Mouse (Mus musculus) lung, postnatal 36 days (tissue): Measurements from ENCODE around the gene Otop2.
A peak's percentile ranks its signal among the peaks of the same experiment; 100 is the strongest.

Experiments
- DNase-seq: peaks from one replicate; pipeline ENCODE4 v3.0.0; 2022; ENCODE audit warnings: mixed read lengths

Otop2 gene

DNA sequence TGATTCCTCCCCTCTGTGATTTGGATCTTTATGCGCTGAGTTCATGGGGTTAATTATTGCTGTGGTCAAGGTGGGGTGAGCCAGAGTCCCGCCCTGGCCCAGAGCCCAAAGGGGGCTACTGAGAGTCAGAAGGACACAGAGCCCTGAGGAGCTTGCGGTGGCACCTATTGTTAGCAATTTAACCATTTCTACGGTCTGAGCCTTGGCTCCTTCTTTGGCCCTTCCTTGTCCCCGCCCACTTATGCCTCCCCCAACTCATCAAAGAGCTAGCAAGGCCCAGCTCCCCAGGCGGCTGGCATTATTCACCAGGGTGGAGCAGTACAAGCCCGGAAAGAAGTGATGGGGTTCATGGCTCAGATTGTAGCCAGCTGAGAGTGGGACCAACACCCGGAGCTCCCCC lies at the start of gene Otop2:
Otop2 (plus strand) TSS at position 301 of the 400 bp plus-strand sequence.
- DNase-seq: no peak

DNA sequence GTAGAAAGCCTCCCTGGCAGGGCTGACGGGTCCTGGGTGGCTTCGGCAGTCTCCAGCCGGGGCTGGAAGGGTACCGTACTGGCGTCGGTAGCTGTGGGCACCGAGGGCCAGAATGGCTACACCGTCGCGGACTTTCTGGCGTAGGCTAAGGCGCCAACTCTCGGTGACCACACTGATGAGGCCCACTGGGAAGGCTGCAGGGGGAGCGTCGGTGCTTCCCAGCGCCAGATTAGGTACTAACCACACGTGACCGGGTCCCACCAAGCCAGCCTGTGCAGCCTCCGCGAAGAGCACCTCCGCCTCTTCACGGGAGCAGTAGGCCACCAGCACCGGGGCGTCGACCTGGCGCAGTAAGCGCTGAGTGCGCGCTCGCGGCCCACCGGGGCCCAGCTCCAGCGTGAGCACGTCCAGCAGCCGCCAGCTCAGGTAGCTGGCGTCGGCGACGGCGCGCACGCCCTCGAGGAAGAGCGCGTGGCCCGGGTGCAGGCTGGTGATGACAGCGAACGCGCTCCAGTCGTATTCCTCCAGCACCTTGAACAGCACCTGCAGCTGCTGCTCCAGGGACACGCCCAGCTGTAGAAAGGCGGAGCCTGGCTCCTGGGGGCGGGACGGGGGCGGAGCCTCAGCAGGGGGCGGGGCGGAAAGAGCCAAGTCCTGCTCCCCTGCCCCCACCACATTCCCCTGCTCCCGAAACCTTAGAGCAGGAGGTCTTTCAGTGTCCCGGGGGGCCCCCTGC lies 49.0 kb upstream of the Otop2 start:
- no peak for DNase-seq

GRCm38 (mm10) chr11:115259134-115259533 lies 47.8 kb upstream of the Otop2 start:
- peak; percentile 38 for DNase-seq

DNA sequence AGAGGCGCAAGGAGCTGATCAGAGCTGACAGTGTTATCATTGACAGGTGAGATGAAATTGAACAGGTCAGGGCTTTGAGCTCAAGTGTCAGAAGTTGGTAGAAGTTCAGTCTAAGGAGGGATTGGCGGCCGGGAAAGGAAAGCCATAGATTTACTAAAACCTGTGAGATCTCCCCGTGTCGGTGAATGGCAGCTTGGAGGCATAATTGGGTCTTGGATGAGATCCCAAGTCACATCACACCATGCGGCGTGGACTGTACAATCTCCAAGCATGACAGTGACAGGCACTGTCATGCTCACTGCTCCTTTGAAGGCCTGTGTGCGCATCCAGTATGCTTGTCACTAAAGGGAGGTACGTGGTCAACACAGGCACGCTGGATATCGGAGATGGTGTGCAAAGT lies 44.0 kb upstream of the Otop2 start:
- DNase-seq: no peak

DNA sequence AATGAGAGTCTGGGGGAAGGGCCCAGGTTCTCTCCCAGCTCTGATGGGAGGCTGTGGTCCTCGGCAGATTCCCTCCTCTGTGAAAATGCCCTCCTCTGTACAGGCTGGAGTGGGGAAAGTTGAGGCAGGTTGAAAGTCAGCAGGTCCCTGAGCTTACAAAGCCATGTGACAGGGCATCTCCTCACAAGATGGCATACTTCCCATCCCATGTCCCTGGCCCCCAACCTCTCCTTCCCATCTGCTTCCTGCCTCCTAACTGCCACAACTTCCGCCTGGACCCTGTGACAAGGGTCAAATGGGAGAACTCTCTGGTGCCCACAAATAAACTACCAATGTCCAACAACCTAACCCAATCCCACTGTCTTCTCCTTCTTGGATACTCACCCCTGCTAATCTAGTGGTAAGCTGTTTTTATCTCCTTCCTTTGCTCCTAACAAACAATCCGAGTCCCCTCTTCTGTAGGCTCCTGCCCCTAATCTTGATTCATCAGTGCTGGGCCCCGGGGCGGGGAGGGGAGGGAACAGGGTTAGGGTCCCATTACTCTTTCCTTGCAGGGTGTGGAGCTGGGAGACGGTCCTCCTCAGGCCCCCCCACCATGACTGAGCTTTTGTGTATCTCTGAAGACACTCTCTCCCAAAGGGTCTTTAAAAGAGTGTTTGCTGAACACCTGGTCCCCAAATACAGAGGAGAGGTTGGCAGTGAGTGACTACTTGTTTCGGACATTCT lies 42.7 kb upstream of the Otop2 start:
- no peak for DNase-seq

DNA sequence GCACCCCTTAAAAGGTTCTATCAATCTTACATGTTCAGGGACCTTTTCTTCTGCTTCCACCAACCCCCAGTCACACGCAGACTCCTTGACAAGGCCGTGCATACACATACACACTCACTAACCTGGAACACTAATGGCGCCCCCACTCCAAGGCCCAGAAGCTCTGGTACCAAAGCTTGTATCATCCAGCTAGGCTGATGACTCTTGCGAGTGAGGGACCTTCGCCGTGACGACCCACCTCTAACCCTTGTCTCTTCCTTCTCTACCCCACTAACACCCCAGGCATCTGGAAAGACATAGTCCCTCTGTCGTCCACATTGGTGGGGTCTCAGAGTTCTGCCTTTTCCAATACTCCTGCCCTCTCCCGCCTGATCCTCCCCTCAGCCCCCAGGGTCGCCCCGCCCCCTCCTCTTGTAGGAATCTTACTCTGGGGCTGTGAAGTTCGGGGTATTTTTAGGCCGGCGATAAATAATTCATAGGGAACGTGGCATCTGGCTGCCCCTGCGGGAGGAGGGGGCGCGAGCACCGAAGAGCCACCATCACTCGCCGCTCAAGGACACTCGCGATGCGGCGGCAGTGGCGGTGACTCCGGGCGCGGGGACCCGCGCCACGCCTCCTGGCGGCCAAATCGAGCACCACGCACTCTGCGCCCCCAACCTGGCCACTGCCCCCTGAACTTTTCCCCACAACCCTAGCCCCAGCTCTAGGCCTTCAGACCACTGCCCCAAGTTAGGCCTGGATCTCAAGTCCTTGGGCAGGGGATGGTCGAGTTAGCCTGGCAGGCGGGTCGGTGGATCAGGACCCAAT lies 41.9 kb upstream of the Otop2 start:
- no peak for DNase-seq

GRCm38 (mm10) chr11:115265771-115266399 lies 41.1 kb upstream of the Otop2 start:
- no peak for DNase-seq

DNA sequence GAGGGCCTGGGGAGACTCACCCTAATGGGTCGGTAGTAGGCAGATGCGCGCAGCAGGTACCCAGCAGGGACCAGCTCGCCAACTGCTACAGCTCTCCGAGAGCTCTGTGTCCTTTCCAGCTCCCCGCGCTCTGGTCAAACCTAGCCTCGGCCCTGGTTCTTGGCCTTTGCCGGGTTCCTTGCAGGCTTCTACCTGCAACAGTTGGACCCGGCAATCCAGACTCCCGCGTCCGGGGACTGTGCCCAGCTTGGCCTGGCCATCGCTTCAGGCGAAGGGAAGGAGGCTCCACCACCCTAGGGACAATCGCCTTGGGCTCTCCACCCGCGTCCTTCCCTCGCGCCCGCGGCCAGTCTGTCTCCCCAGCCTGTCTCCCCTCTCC lies 40.6 kb upstream of the Otop2 start:
- no peak for DNase-seq

- no peak for DNase-seq
Observed at GRCm38 (mm10) chr11:115267061-115267883, 39.7 kb upstream of the Otop2 start, which contains the start of gene Grin2c. Grin2c (minus strand) TSS chr11:115267243.

- DNase-seq: no peak
Observed at GRCm38 (mm10) chr11:115267958-115268357, 39.0 kb upstream of the Otop2 start.

DNA sequence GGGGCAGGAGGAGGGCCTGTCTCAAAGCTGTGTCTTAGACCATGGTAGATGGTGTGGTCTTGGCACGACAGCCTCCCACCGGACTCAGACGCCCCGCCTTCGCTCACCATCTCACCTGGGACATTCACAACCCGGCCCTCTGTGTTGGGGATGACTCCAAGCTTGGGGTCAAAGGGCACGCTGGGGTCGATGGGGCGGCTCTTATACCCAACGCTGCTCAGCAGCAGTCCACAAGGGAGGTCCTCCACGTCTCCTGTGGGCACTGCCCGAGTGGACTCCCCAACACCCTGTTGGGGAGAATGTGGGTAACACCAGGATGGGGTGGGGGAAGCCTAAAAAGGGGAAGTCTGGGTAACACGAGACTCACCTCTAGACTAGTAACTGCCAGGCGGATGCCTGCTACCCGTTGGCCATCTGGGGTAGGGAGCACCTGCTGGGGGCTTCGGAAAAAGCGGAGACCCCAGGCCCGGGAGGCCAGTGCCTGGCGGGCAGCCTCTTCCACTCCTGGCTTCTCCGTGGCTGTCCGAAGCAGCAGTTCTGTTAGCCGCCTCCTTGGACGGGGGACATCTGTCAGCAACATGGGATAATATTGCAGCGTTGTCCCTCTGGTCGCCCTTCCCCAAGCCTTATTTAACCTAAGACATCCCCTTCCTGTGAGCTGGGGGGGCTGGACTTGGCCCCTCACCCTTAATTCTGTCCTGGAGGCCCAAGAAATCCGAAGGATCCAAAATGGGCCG lies 37.5 kb upstream of the Otop2 start:
- no peak for DNase-seq

DNA sequence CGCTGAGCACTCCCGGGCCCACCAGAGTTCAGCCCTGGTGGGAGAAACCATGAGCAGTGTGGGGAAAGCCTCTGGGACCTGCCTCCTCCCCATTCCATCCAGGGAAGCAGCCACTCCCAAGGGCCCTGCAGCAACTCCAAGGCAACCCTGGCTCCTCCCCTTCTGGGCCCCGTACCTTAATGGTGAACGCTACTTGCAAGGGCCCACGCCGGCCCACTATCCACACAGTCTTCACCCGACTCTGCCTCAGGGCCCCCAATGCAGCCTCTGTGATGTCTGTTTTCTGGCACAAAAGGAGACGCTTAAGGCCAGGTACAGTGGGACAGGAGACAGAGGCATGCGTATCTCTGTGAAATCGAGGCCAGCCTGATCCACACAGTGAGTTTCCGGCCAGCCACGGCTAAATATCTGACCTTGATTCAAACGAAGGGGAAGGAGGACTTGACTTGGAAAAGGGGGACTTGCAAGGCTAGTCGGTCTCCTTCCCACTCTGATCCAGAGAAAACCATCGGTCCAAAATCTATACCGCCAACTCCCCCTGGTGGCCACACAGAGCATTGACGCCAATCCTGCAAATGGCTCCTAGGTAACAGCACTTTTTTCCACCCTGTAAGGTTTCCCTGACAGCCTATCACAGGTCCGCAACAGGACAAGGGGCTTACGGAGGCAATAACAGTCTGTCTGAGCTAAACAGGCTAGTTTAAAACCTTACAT lies 36.7 kb upstream of the Otop2 start:
- DNase-seq: peak; percentile 85

DNA sequence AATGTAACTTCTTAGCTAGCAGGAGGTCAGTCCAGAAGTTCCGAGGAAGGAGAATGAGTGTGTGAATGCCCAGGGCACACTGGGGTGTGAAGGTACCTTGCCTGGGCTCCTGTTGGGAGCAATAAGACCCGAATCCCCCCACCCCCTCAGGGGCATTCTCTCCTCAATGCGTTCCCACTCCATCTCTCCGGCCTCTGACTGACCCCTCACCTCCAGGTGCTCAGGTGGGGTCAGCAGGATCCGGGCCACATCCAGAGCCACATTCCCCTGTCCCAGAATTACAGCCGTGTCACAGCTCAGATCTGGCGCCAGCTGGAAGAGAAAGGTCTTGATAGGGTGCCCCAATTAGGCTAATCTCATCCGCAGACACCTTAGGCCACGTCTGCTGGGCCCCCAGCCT lies 35.9 kb upstream of the Otop2 start:
- no peak for DNase-seq

GRCm38 (mm10) chr11:115271481-115271880 lies 35.5 kb upstream of the Otop2 start:
- DNase-seq: no peak

DNA sequence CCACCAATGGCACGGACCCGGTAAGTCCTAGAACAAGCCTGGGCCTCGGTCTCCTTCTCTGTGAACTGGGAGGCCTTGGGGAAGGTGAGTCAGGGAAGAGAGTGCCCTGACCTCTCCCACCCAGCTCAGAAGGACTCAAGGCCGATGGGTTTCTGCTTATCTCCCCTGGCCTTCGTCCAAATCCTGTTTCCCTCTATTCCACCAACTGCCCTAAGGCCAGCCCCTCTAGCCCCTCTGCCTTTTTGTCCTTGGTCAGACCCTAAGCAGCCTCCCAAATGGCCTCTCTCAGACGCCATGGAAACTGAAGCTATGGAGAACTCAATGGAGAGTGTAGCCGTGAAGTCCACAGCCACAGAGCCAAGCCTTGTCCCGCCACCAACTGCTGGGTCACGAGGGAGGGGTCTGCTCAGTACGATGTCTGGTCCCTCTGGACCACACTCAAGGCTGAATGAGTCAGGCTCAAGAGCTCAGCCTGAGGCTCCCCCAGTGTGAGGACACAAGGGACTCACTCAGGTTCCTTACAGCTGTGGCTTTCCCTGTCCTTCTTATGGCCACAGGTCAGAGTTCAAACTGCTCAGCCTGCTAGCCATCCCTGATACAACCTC lies 34.0 kb upstream of the Otop2 start:
- no peak for DNase-seq

- DNase-seq: no peak
Observed at GRCm38 (mm10) chr11:115273735-115274134, 33.2 kb upstream of the Otop2 start.

GRCm38 (mm10) chr11:115274178-115274577 lies 32.8 kb upstream of the Otop2 start:
- DNase-seq: no peak

- DNase-seq: no peak
Observed at GRCm38 (mm10) chr11:115274771-115275170, 32.2 kb upstream of the Otop2 start.

GRCm38 (mm10) chr11:115275509-115275908 lies 31.5 kb upstream of the Otop2 start:
- no peak for DNase-seq

DNA sequence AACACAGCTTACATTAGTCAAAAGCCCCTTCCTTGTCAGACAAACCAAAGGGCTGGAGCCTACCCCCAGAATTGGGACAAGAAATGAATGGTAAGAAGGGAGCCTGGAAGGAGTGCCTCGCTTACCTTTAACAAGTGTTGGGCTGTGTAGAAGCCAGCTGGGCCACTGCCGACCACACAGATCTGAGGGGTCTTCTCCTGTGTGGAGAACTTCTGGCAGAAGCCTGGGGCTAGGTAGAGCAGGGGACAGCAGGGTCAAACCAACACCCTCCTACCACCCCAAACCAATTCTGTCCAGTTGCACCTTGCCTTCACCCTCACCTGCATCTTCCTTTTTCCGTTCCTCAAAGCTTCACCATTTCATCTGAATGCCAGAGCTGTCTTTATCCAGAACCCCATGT lies 31.0 kb upstream of the Otop2 start:
- DNase-seq: no peak
